Mouse (Mus musculus): ENCODE results near the gene 1700012A03Rik. TPM values are rescaled to one million over a fixed set of nuclear protein-coding genes. Genes with fewer than 3 reads are reported as not detected.

Gene 1700012A03Rik
- total and polyA plus RNA-seq, 3 experiments: not detected

GRCm38 (mm10) chr6:32034226-32034625, 15.8 kb upstream of the 1700012A03Rik start:
- intact Hi-C loops (cut with DNase I): no loop called here
- H3K79me2 ChIP-seq (replicated peaks; ENCODE audit: control insufficient read depth, insufficient read depth, low read length): no peaks in the 10 kb centered on the region
- no peak overlapping the region for H3K9ac ChIP-seq (ENCODE audit: low read depth, low read length)
- no peak for TF ChIP-seq EP300 (IDR thresholded peaks at IDR 0.05; ENCODE audit: insufficient read depth, low read depth, low read length)
- no peak for TF ChIP-seq POLR2A (IDR thresholded peaks at IDR 0.05; ENCODE audit: insufficient read depth, low read depth, low read length)
- TF ChIP-seq CTCF (IDR thresholded peaks at IDR 0.05): no peak
- WGBS: 39% methylated on average over 2 of the region's 2 CpGs
- no peak overlapping the region for H3K27ac ChIP-seq
- H3K4me3 ChIP-seq: no peak overlapping the region
- H3K36me3 ChIP-seq (ENCODE audit: control insufficient read depth, insufficient read depth, low read length): no peaks in the 10 kb centered on the region
- no peaks in the 10 kb centered on the region for H3K4me1 ChIP-seq (ENCODE audit: control insufficient read depth, insufficient read depth, low read length)
- H3K27me3 ChIP-seq (ENCODE audit: control insufficient read depth, insufficient read depth, low read length): no peaks in the 10 kb centered on the region
- DNase-seq: no peak

GRCm38 (mm10) chr6:32045344-32045743, 4.7 kb upstream of the 1700012A03Rik start:
- no peaks in the 10 kb centered on the region for H3K27me3 ChIP-seq (ENCODE audit: control insufficient read depth, insufficient read depth, low read length)
- no peaks in the 10 kb centered on the region for H3K36me3 ChIP-seq (ENCODE audit: control insufficient read depth, insufficient read depth, low read length)
- no peak overlapping the region for H3K27ac ChIP-seq
- intact Hi-C loops (cut with DNase I): no loop called here
- no peaks in the 10 kb centered on the region for H3K4me1 ChIP-seq (ENCODE audit: control insufficient read depth, insufficient read depth, low read length)
- H3K79me2 ChIP-seq (replicated peaks; ENCODE audit: control insufficient read depth, insufficient read depth, low read length): no peaks in the 10 kb centered on the region
- DNase-seq: no peak
- H3K4me3 ChIP-seq: no peak overlapping the region
- no peak for TF ChIP-seq CTCF (IDR thresholded peaks at IDR 0.05)
- no peak for TF ChIP-seq EP300 (IDR thresholded peaks at IDR 0.05; ENCODE audit: insufficient read depth, low read depth, low read length)
- no peak for TF ChIP-seq POLR2A (IDR thresholded peaks at IDR 0.05; ENCODE audit: insufficient read depth, low read depth, low read length)
- no peak overlapping the region for H3K9ac ChIP-seq (ENCODE audit: low read depth, low read length)

GRCm38 (mm10) chr6:32049256-32049950, 643 bp upstream of the 1700012A03Rik start:
- Histone ChIP-seq H3K9ac (ENCODE audit: low read depth, low read length) (no peak overlapping the region), H3K36me3 (ENCODE audit: control insufficient read depth, insufficient read depth, low read length) (no peaks in the 10 kb centered on the region), H3K27ac (no peak overlapping the region), H3K27me3 (ENCODE audit: control insufficient read depth, insufficient read depth, low read length) (no peaks in the 10 kb centered on the region), H3K4me3 (no peak overlapping the region), H3K4me1 (ENCODE audit: control insufficient read depth, insufficient read depth, low read length) (no peaks in the 10 kb centered on the region), H3K79me2 (replicated peaks; ENCODE audit: control insufficient read depth, insufficient read depth, low read length) (no peaks in the 10 kb centered on the region)
- DNase-seq: no peak
- intact Hi-C loops (cut with DNase I): no loop called here
- WGBS: 42% methylated on average over 4 of the region's 4 CpGs
- TF ChIP-seq EP300 (IDR thresholded peaks at IDR 0.05; ENCODE audit: insufficient read depth, low read depth, low read length) (no peak), CTCF (IDR thresholded peaks at IDR 0.05) (no peak), POLR2A (IDR thresholded peaks at IDR 0.05; ENCODE audit: insufficient read depth, low read depth, low read length) (no peak)

- 57% methylated on average over 6 of the region's 6 CpGs for WGBS
- Histone ChIP-seq H3K36me3 (ENCODE audit: control insufficient read depth, insufficient read depth, low read length) (no peaks in the 10 kb centered on the region), H3K79me2 (replicated peaks; ENCODE audit: control insufficient read depth, insufficient read depth, low read length) (no peaks in the 10 kb centered on the region), H3K27ac (no peak overlapping the region), H3K4me1 (ENCODE audit: control insufficient read depth, insufficient read depth, low read length) (no peaks in the 10 kb centered on the region), H3K4me3 (no peak overlapping the region), H3K27me3 (ENCODE audit: control insufficient read depth, insufficient read depth, low read length) (no peaks in the 10 kb centered on the region), H3K9ac (ENCODE audit: low read depth, low read length) (no peak overlapping the region)
- intact Hi-C loops (cut with DNase I): no loop called here
- peak in 1 of 2 experiments; percentile 7 for DNase-seq
- TF ChIP-seq EP300 (IDR thresholded peaks at IDR 0.05; ENCODE audit: insufficient read depth, low read depth, low read length) (no peak), POLR2A (IDR thresholded peaks at IDR 0.05; ENCODE audit: insufficient read depth, low read depth, low read length) (no peak), CTCF (IDR thresholded peaks at IDR 0.05) (no peak)
Measured at GRCm38 (mm10) chr6:32052135-32052915, 2.3 kb downstream of the 1700012A03Rik start.

GRCm38 (mm10) chr6:32056525-32056924, 6.5 kb downstream of the 1700012A03Rik start:
- Histone ChIP-seq H3K27me3 (ENCODE audit: control insufficient read depth, insufficient read depth, low read length) (no peaks in the 10 kb centered on the region), H3K36me3 (ENCODE audit: control insufficient read depth, insufficient read depth, low read length) (no peaks in the 10 kb centered on the region), H3K79me2 (replicated peaks; ENCODE audit: control insufficient read depth, insufficient read depth, low read length) (no peaks in the 10 kb centered on the region), H3K4me1 (ENCODE audit: control insufficient read depth, insufficient read depth, low read length) (no peaks in the 10 kb centered on the region), H3K4me3 (no peak overlapping the region), H3K9ac (ENCODE audit: low read depth, low read length) (no peak overlapping the region), H3K27ac (no peak overlapping the region)
- 38% methylated on average over 2 of the region's 2 CpGs for WGBS
- intact Hi-C loops (cut with DNase I): no loop called here
- no peak for DNase-seq
- TF ChIP-seq EP300 (IDR thresholded peaks at IDR 0.05; ENCODE audit: insufficient read depth, low read depth, low read length) (no peak), CTCF (IDR thresholded peaks at IDR 0.05) (no peak), POLR2A (IDR thresholded peaks at IDR 0.05; ENCODE audit: insufficient read depth, low read depth, low read length) (no peak)

- no peak for TF ChIP-seq POLR2A (IDR thresholded peaks at IDR 0.05; ENCODE audit: insufficient read depth, low read depth, low read length)
- TF ChIP-seq EP300 (IDR thresholded peaks at IDR 0.05; ENCODE audit: insufficient read depth, low read depth, low read length): no peak
- TF ChIP-seq CTCF (IDR thresholded peaks at IDR 0.05): no peak
- WGBS: 82% methylated on average over 2 of the region's 2 CpGs
Measured at GRCm38 (mm10) chr6:32058571-32058970, 8.5 kb downstream of the 1700012A03Rik start.

More at GRCm38 (mm10) chr6:32058571-32058970, 8.5 kb downstream of the 1700012A03Rik start:
- no peak for DNase-seq
- Histone ChIP-seq H3K79me2 (replicated peaks; ENCODE audit: control insufficient read depth, insufficient read depth, low read length) (no peaks in the 10 kb centered on the region), H3K4me3 (no peak overlapping the region), H3K9ac (ENCODE audit: low read depth, low read length) (no peak overlapping the region), H3K27me3 (ENCODE audit: control insufficient read depth, insufficient read depth, low read length) (no peaks in the 10 kb centered on the region), H3K36me3 (ENCODE audit: control insufficient read depth, insufficient read depth, low read length) (no peaks in the 10 kb centered on the region), H3K4me1 (ENCODE audit: control insufficient read depth, insufficient read depth, low read length) (no peaks in the 10 kb centered on the region), H3K27ac (no peak overlapping the region)
- intact Hi-C loops (cut with DNase I): no loop called here
